Mouse (Mus musculus) limb, embryonic 13.5 days (tissue): ENCODE measurements around the gene Accs. TPM values are rescaled to one million over a fixed set of nuclear protein-coding genes. Genes with fewer than 3 reads are reported as not detected.

Source experiments
- ATAC-seq: fragments of 200-750 bp; cut with Nextera tagmentation; 2 replicates; pipeline ENCODE4 v1.8.0; 2017; ENCODE audit warnings: low read depth, moderate number of reproducible peaks, moderate TSS enrichment; ENCODE audit not compliant: low FRiP score
- H3K27ac ChIP-seq: fragments of 300-500 bp; sonication (generic); 2 replicates; pipeline ENCODE4 v1.5.1; 2015; ENCODE audit warnings: inconsistent platforms, mild to moderate bottlenecking, moderate library complexity
- H3K27me3 ChIP-seq: fragments of 300-500 bp; sonication (generic); 2 replicates; pipeline ENCODE4 v1.6.1; 2015; ENCODE audit warnings: mild to moderate bottlenecking, inconsistent platforms
- H3K36me3 ChIP-seq: fragments of 300-500 bp; sonication (generic); 2 replicates; pipeline ENCODE4 v1.6.1; 2015; ENCODE audit warnings: inconsistent platforms, mild to moderate bottlenecking, moderate library complexity
- H3K4me1 ChIP-seq: fragments of 300-500 bp; sonication (generic); 2 replicates; pipeline ENCODE4 v1.6.1; 2015; ENCODE audit warnings: inconsistent platforms
- H3K4me2 ChIP-seq: fragments of 300-500 bp; sonication (generic); replicated peaks from 2 replicates; pipeline ENCODE4 v1.6.1; 2015; ENCODE audit warnings: inconsistent platforms, mild to moderate bottlenecking, moderate library complexity
- H3K4me3 ChIP-seq: fragments of 300-500 bp; sonication (generic); 2 replicates; pipeline ENCODE4 v1.5.1; 2015; ENCODE audit warnings: moderate library complexity, mild to moderate bottlenecking, inconsistent platforms
- H3K9ac ChIP-seq: fragments of 300-500 bp; sonication (generic); 2 replicates; pipeline ENCODE4 v1.6.1; 2015; ENCODE audit warnings: mild to moderate bottlenecking, inconsistent platforms
- H3K9me3 ChIP-seq: fragments of 300-500 bp; sonication (generic); 2 replicates; pipeline ENCODE4 v1.6.1; 2016; ENCODE audit warnings: inconsistent platforms
- WGBS: fragments of 180-500 bp; shearing (Covaris S2); methylation state at CpG from one replicate; pipeline ENCODE4 v1.1.7; 2015; 5-methylcytosine and 5-hydroxymethylcytosine counted together
- polyA plus RNA-seq: library from polyadenylated mRNA; unstranded; fragments of >200 nt; fragmentation: Nextera tagmentation; extraction: Ambion mirVana; gene quantifications from 2 replicates; pipeline ENCODE4 v1.2.1, GENCODE M21; 2015

The Accs gene
- polyA plus RNA-seq, 1 experiment from 2014 or later = 7.8 TPM

- Histone ChIP-seq H3K9ac (no peak overlapping the region), H3K27me3 (peaks cover 21% of the 10 kb centered on the region), H3K4me3 (no peak overlapping the region), H3K4me1 (peaks cover 25% of the 10 kb centered on the region), H3K9me3 (no peaks in the 10 kb centered on the region), H3K27ac (no peak overlapping the region), H3K4me2 (no peak overlapping the region), H3K36me3 (peaks cover 44% of the 10 kb centered on the region)
- 39% methylated on average over 4 of the region's 4 CpGs for WGBS
- ATAC-seq = no peak
Measured at GRCm38 (mm10) chr2:93786175-93786574, 63.6 kb downstream of the Accs start.

- Histone ChIP-seq H3K4me1 (peaks cover 32% of the 10 kb centered on the region), H3K9me3 (no peaks in the 10 kb centered on the region), H3K36me3 (peaks cover 36% of the 10 kb centered on the region), H3K4me3 (no peak overlapping the region), H3K27ac (no peak overlapping the region), H3K4me2 (no peak overlapping the region), H3K27me3 (peaks cover 24% of the 10 kb centered on the region), H3K9ac (no peak overlapping the region)
- 24% methylated on average over 2 of the region's 2 CpGs for WGBS
- ATAC-seq = no peak
Measured at GRCm38 (mm10) chr2:93785432-93785798, 64.3 kb downstream of the Accs start.

GRCm38 (mm10) chr2:93784721-93785431 is 64.9 kb downstream of the Accs start:
- H3K4me2 ChIP-seq = no peak overlapping the region
- H3K4me1 ChIP-seq = peaks cover 37% of the 10 kb centered on the region
- H3K9ac ChIP-seq = no peak overlapping the region
- no peak overlapping the region for H3K4me3 ChIP-seq
- no peaks in the 10 kb centered on the region for H3K9me3 ChIP-seq
- no peak for ATAC-seq
- peaks cover 31% of the 10 kb centered on the region for H3K36me3 ChIP-seq
- WGBS = 35% methylated on average over 12 of the region's 12 CpGs
- H3K27me3 ChIP-seq = peaks cover 24% of the 10 kb centered on the region
- no peak overlapping the region for H3K27ac ChIP-seq

GRCm38 (mm10) chr2:93783926-93784539 is 65.7 kb downstream of the Accs start:
- WGBS = 65% methylated on average over 9 of the region's 9 CpGs
- Histone ChIP-seq H3K4me1 (peaks cover 46% of the 10 kb centered on the region), H3K36me3 (peaks cover 26% of the 10 kb centered on the region), H3K27ac (no peak overlapping the region), H3K9me3 (no peaks in the 10 kb centered on the region), H3K4me2 (no peak overlapping the region), H3K4me3 (no peak overlapping the region), H3K9ac (no peak overlapping the region), H3K27me3 (peaks cover 24% of the 10 kb centered on the region)
- ATAC-seq = no peak

Other genes starting within 250 kb of the Accs start
- gene Alx4, start 207.6 kb downstream of the Accs start, polyA plus RNA-seq = 2.5 and 2.6 TPM in 2 replicates
- gene Ext2, start 27.4 kb downstream of the Accs start, polyA plus RNA-seq = 104 and 106 TPM in 2 replicates
- gene Accsl, start 19.2 kb upstream of the Accs start, polyA plus RNA-seq = not detected in 2 replicates
- gene Gm13889, start 107.3 kb upstream of the Accs start, polyA plus RNA-seq = 1.1 and 1.8 TPM in 2 replicates
- not detected in 2 replicates for gene Gm27027, start 146.4 kb upstream of the Accs start, polyA plus RNA-seq
- gene Alkbh3, start 160.9 kb upstream of the Accs start, polyA plus RNA-seq = 72.3 and 76.9 TPM in 2 replicates